Mouse (Mus musculus): ENCODE data around the gene Clec2l.

Clec2l gene

DNA sequence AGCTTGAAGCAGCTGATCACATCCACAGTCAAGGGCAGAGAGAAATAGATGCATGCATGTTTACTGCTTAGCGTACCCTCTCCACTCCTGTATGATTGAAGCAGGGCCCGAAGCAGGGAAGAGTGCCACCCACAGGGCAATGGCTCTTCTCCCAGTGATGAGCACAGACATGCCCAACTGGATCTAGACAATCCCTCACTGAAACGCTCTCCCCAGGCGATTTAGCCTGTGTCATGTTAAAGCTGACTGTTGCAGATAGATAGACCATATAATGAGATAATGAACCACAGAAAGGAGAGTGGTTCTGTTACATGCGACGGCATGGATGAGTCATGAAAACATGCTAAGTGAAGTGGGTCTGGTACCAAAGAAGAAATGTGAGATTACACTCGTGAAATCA is 8.4 kb downstream of the Clec2l start:
- no peak for DNase-seq

DNA sequence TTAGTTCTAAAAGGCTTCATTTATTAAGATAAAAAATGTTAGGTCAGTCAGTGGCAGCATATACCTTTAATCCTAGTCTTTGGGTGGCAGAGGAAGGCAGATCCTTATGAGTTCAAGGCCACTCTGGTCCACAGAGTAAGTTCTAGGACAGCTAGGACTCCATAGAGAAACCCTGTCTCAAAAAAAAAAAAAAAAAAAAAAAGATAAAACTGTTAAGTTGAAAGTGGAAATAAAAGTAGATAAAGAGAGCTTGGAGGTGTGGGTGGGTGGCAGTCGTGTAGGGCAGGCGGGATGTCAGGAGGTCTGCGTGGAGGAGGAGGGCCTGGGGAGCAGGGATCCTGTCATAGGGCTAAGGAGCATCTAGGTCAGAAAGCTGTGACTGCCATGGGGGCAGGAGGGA is 9.1 kb downstream of the Clec2l start:
- no peak for DNase-seq

DNA sequence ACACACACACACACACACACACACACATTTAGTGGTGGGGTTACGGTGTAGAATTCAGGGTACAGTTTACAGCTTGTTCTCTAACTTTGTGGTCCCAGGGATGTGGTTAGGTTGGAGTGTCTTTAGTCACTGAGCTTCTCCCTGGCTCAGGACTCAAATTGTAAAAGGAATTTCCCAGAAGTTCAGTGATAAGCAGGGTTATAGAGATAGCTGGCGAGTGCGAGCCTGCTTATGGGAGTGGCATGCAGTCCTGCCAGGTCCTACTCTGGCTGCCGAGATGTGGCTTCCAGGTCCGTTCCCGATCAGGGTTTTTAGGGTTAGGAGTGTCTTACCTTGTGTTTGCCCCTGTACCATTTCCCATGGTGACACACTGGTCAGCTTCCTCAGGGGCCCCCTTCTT is 13.3 kb downstream of the Clec2l start:
- DNase-seq, result no peak

DNA sequence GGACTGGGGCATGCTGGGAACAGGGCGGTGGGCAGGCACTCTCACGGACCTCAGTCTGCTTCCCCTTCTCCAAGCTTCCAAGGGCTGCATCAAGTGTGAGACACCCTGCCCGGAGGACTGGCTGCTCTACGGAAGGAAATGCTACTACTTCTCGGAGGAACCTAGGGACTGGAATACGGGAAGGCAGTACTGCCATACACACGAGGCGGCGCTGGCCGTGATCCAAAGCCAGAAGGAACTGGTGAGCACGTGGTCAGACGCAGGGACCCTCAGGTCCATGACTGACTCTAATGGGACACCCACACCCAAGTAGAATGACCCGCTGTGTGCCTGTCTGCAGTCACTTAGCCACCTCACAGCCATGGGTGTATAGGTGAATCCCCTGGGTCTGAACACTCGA is 13.9 kb downstream of the Clec2l start:
- DNase-seq, result no peak

DNA sequence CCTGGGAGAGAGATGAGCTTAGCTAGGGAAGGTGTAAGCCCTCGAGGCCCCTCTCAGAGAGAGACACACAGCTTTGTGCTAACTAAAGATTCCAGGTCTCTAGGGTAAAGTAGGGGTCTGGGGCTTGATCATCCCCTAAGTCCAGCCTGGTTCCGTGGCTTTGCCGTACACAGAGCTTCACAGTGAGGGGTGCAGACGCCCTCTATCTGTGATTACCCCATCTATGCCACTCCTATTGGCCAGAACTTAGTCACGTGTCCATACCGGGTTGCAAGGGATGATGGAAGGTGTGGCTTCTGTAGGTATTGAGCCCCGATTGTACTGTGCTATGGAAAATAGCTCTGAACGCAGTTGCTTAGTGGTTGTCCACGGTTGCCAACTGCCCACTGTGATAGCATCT is 14.8 kb downstream of the Clec2l start:
- no peak for DNase-seq

DNA sequence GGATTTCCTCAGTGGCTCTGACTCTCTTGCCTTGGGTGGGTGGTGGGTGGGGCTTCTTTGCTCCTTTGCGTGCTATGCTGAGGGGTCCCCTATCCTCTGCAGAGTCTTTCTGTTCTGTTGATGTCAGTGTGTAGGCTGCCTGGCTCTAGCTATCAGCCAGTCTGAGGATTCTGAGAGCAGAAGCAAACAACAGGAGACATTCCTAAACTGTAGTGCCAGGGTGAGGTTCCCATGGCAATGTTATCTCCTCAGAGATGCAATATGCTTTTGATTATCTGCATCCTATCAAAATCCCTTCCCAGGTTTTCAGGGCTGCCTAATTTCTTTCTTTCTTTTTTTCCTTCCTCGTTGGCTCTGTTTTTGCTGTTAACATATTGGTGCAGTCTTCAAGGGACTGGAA is 19.7 kb downstream of the Clec2l start:
- peak in 1 of 2 experiments; percentile 10 for DNase-seq

DNA sequence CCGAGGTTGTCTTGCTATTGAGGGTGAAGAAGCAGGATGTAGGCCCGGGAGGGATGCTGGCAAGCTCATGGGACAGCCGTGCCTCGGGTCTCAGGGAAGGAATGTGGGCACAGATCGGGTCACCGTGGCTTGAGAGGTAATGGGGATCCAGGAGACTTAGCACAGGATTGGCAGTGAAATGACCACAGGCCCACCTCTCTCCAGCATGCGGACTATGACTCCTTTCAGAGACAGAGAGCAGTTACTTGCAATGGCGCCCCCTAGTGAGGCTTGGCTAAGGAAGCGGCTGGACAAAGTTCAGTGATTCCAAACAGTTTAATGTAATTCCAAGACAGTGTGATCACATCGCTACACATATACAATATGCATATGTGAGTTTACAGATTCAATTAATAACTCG is 24.3 kb downstream of the Clec2l start:
- peak; percentile 35 to 58 for DNase-seq

DNA sequence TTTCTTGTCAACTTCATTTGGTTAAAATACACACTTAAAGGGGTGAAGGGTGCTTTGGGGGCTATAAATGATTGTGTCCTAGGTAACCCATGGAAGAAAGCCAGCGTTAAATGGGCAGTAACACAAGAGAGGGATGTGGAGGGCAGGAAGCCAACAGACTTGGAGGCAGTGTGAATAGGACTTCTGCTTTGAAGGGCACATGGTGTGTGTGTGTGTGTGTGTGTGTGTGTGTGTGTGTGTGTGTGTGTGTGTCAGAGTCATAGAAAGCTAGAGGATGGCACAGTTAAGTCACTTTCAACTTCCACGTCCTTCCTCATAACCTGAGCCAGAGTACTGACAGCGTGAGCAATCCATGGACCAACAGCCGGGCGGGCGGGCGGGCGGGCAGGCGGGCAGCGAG is 26.0 kb downstream of the Clec2l start:
- DNase-seq, result no peak

DNA sequence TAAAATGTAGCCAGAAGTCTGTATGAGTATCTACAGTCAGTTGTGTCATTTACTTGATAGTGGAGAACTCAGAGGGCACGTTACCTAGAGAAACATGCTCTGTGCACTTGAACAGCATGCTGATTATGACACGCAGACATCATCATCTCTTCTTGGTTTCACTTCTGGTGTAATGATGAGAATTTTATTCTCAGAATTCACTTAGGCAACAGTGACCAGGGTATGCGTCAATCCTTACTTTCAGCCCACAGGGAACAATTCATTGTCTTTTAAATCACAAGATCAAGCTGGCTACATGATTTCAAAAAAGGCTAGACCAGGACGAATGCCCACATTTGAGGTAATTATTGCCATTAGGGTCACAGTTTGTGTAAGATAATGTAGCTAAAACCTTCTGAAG is 27.7 kb downstream of the Clec2l start:
- no peak for DNase-seq

DNA sequence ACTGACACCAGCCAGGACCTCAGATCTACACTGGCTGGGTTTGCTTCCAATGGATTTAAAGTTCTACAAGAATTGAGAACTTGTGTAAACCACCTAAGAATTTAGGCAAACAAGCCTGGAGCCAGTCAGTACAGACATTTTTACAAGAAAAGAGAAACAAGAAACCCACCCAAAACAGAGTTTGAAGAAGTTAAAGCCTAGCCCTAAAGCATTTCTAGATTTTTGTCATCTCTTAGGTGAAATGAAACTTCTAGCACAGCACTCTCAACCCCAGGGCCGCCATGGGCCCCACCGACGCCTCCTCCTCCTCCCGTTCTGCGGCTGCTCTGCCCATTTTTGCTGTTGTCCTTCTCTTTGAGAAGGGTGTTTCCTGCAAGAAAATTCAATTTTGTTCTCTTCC is 28.2 kb downstream of the Clec2l start:
- no peak for DNase-seq

DNA sequence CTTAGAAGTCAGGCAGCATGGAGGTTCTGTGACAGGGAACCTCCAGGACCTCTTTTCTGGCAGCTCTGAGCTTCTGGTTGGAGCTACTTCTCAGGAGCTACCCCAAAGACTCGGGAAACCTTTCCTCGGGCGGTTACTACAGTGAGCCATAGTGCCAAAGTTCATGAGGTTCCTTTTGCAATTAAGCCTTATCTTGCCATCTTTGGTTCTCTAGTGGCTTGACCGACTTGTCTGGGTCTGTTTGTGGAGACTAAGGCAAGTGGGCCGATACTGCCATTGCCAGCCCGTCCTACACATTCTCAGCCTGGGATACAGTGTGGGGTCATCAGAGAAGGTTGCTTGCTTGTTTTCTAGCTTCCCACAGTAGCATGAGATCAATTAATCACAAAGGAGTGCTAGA is 29.7 kb downstream of the Clec2l start:
- DNase-seq, result no peak

DNA sequence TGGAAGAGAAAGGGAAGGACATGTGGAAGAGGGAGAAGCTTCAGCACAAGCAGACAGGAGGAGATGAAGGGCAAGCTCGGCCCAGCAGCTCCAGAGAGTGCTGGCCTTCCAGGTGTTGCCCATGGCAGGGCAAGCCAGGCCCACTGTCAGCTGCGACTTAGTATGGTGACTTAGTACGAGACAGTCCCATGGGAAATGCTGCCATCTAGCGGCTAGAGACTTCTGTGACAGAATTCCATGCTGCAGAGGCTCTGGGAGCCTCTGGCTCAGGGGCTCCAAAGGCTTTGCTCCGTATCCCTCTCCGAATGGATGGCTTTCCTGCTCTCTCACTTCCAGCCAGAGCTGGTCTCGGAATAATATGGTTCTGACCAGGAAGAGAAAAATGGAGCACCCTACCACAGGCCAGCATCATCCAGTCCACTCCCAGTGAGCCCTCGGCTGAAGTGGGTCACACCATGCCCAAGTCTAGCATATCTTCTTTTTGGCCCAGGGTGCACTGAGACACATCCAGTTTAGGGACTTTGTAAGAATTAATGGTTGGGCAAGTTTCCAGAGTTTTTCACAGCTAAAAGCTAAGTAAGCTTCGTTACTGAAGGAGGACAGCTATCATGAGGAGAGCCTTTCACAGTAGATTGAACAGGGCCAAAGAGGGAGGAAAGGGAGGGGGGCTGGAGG is 32.6 kb downstream of the Clec2l start:
- peak; percentile 79 to 93 for DNase-seq

DNA sequence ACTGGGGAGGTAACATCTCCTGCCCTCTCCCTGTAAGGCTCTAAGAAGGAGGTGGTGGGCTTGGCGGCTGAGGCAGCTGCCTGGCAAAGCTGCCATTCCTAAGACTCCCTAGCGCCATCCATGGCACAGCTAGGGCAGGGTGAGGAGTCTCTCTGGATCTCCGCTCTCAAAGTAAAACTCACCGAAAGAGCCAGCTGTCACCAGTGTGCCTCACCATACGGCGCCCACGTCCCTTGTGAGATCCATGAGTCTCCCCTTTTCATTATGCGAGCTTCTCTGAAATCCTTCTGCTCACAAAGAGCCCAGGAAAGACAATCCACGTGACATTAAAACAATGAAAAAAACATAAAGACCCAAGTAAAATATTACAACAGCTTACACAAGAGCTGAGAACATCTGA is 33.7 kb downstream of the Clec2l start:
- no peak for DNase-seq

DNA sequence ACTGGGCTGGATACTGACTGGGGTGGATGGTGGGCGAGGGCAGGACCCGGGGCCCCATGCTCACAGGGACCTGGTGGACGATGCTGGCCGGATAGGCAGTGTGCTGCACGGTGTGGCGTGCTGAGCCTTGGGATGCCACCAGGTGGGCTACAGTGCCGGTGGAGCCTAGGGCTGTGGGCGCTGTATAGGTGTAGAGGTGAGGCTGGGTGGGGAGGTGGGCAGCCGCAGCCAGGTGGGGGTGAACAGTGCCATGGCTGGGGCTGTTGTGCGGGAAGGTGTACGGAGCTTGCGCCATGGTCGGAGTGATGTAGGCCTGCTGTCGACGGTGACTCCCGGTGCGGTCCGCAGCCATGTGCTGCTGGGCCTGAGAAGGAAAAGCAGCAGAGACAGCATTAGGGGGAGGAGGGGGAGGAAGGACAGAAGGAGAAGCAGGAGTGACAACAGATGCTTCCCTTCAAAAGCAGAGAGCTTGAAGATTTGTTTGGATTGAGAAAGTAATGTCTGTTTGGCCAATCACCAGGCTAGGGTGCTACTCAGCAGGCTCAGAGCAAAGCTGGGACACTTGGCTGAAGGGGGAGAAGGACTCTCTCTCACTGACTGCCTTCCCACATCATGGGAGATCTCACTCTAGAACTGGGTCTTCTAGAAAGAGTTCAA is 35.5 kb downstream of the Clec2l start:
- DNase-seq, result peak in 1 of 2 experiments; percentile 29

DNA sequence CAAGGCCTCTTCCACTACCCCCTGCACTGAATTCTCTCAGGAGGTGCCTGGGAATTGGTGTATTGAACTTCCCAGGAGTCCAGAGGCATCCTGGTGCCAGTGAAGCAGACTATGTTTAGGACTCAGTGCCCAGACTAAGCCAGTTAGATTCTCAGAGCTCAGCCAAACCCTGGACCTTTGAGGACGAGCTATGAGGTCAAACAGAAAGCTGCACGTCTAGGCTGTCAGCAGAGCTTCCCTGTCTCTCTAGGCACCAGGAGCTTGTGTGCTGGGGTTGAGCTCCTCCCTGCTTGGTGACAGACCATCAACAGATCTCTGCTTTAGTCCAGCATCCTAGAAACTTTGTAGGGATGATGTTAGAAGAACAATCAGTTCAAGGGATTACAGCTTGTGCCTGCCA is 38.6 kb downstream of the Clec2l start:
- no peak for DNase-seq

DNA sequence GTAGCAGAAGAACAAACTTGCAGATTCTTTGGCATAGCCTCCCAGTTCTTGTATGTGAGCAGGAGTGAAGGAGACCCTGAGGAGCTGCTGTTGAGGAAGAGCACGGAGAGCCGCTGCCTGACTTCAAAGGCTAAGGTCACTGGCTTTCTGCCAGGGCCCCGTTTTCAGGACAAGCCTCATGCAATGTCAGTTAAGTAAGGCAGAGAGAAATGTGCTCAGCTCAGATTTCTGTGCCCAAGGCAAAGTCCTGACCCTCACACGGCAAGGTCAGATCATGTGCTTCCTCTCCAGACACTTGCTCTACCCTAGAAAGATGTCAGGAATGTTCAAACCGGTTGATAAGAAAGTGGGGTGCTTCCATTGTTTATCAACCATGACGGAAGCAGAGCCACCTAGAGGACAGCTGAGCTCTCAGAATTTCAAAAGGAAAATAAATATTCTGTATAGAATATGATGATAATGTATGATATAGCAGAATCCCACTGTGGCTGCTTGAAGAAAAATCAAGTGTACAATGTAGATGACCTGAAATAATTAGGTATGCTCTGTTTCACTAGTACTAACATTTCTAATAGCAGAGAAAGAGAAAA is 40.0 kb downstream of the Clec2l start:
- DNase-seq, result peak; percentile 65 to 74

DNA sequence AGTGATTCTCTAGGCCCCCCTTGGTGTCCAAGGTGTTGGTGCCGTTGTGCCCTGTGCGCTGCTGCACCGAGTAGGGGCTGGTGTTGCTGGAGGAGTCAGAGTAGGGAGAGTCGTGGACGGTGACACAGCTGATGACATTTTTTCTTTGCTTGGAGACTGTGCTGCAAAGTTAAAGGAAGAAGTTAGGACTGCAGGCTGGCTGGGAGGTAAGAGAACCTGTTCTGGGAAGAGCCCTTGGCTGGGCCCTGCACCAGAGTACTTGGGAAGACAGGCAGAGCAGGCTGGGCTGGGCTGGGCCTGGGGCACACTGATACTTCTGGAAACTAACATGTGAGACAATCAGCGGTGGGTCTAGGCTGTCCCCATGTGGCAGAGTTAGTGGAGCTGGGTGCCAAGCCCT is 40.7 kb downstream of the Clec2l start:
- DNase-seq, result peak in 1 of 2 experiments; percentile 27

DNA sequence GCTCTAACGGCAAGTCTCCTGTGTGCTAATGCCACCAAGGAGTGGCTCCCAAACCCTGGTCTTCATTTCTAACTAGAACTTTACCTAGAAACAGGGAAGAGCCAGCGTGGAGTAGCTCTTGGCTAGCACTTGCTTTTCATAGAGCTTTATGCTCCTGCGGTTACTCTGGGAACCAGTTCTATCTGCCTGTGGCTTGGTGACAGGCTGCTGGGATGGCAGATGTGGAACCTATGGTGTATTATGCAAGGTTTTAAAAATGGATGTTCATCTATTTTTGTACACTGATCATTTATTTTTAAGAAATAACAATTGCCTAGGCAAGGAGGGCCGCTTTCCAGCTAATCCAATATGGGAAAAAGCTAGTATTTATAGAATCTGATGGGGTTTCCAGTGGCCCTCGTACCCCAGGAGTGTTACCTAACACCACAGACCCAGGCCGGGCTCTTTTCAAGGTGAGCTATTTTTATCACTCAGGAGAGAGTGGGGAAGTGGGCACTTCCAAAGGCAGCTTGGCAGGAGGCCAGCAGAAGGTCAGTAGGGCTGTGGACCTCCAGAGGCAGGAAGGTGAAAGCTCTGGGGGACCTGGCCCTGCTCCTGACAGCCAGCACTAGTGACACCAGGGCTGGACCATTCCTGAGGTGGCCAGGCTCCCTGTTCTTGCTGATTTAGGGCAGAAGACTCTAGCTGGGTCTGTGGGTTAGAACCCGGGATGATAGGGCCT is 41.6 kb downstream of the Clec2l start:
- peak; percentile 64 to 77 for DNase-seq

DNA sequence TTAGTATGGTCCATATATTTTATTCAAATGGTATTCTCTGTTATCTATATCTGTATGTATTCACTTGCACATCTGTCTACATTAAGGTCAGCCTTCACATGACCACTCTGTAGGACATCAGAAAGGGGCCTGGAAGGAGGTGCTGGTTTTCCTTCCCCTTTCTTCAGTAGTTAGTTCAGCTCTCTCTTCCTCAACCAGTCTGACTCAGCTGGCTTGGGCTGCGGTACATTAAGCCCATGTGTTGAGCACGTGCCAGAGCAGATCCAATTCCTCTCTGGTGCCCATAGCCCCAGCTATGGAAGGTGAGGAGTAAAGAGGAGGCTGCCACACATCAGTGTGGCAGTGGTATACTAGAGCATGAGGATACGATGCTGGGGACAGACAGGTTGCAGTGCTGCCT is 47.6 kb downstream of the Clec2l start:
- peak in 1 of 2 experiments; percentile 28 for DNase-seq

DNA sequence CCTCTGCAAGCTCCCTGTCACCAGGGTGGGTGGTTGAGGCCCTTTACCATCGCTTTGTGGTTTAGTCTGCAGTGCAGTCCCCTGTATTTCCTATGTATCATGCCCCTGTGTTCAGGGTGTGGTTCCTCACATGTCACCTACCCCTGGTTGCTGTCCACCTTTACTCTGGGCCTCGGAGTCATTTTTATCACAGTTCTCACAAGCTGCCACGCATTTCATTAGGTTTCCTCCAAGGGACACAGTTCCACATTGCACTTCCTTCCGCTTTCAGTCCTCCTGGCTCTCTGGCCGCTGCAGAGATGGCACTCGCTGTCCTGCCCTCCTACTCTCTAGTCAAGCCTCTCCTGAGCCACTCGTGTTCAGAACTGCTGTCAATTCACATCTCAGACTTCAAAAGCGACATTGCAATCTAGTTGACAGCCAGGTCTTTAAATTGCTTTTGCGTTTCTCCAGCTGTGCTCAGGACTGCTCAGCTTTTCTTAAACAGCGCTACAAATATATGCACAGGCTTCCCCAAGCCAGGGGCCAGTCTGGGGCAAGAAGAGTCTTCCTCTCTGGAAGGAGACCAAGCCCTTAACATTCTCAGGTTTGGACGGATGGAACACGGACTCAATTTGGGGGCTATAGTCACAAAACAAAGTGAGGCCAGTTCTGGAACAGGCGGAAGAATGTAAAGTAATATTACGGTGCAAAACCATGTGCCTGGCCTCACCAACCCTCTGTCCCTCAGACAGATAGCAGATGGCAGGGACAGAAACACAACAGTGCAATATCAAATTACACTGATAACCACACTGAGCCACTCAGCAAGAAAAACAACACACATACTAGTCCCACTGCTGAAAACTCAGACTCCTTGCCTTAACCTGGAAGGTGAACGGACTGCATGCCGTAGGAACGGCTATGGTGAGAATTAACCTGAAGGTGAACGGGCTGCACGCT is 51.4 kb downstream of the Clec2l start:
- DNase-seq, result no peak

DNA sequence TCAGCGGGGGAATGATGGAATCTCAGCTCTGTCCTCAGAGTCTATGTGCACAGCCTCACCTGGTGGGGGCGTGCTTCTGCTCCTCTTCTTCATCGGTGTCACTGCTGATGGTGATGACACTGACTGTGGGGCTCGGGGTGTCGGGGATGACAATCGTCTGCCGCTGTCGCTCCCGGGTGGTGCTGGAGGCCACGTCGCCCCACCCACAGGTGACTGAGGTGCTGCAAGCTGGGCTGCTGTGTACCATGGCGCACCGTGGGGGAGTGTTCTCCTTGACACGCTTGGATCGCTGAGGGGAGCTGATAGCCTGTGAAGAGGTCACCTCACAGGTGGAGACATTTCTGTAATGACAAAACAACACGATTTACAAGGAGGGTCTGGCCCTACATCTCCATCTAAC is 53.0 kb downstream of the Clec2l start:
- DNase-seq, result no peak

DNA sequence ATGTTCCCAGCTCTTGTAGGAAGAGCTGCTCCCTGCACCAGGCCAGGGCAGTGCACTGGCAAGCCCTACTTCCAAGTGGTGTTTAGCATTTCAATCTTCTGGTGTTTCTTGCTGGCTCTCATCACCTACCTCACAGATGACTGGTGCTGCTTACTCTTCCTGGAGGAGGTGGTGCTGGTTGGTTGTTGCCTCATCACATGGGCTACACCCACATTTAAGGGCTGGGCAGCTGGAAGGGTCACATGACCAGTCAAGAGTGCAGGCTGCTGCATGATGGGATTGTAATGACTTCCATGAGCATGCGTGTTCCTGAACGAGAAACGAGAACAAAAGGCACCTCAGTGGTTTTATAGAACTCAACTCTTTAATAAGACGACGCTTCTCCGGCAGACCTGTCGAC is 55.8 kb downstream of the Clec2l start:
- no peak for DNase-seq

DNA sequence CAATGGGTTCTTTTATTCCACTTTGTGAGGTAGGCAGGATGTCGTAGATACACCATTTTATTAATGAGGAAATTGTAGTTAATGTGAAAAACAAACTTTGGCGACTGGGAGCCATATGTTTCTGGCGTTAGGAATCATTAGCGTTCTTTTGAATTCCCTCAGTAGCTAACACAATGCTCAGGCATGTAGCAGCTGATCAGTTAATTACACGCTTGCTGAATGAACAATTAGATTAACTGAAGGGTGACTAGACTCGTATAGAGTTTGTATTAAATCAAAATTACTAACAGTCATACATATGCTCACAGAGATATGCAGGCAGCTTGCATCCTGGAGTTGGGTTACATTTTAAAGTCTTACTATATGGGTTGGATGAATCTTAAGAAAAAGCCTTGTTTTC is 56.4 kb downstream of the Clec2l start:
- no peak for DNase-seq
